1 mouse cellular context compared by ENCODE assay signal in the genomic region with DNA sequence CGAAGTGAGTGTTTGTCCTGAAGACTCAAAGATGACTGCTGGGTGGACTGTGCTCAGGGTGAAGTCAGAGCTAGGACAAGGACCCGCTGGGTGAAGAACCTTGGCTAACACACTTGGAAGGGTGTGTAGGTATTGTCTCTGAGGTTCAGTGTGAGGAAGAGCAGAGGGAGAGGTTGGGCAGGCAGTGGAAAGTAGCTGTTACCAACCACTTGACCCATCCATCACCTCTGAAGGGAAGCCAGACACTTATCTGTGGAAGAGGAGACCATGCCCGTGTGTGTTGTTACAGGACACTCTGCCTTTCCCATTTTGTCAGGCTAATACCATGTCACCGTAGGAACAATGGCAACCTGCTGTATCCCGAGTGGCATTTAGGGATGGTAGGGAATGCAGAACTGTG.
A peak's percentile ranks its signal among the peaks of the same experiment; 100 is the strongest.
TF ChIP-seq lines count a peak whose summit lies in the region.

No protein-coding gene starts in this region.

TF ChIP-seq in CH12.LX, 34 proteins besides CTCF, POLR2A, EP300 and RAD21:
- TF ChIP-seq HCFC1 (IDR thresholded peaks at IDR 0.05; ENCODE audit: low read depth, low read length) (no peak), RCOR1 (conservative IDR thresholded peaks at IDR 0.05; ENCODE audit: low read depth, low read length) (no peak), CHD1 (IDR thresholded peaks at IDR 0.05; ENCODE audit: low read depth, low read length) (peak; percentile 92; the same call in 1 of the 2 replicates), TCF12 (IDR thresholded peaks at IDR 0.05; ENCODE audit: low read depth, low read length) (no peak), ELF1 (IDR thresholded peaks at IDR 0.05; ENCODE audit: low read depth, low read length) (0 out of 2 replicates have a peak, but pooled peaks have one; percentile 3)
